Mouse (Mus musculus): ENCODE data around the gene Smg6.
A peak's percentile ranks its signal among the peaks of the same experiment; 100 is the strongest.

Smg6 gene

GRCm38 (mm10) chr11:74925577-74926387 lies at the start of gene Smg6, which contains the start of gene Srr:
Smg6 (plus strand) TSS chr11:74925823.
Srr (minus strand) TSS chr11:74925948.
- H3K27me3 ChIP-seq (ENCODE audit: control insufficient read depth, insufficient read depth, low read length, poor library complexity, severe bottlenecking): no peaks in the 10 kb centered on the region
- peak; percentile 98 for DNase-seq (ENCODE audit: low read depth, low spot score)
- H3K36me3 ChIP-seq (ENCODE audit: control insufficient read depth, insufficient read depth, low read length, poor library complexity, severe bottlenecking): no peaks in the 10 kb centered on the region; the same call in 1 of the 2 replicates

GRCm38 (mm10) chr11:74876801-74877200 lies 48.8 kb upstream of the Smg6 start:
- Histone ChIP-seq H3K36me3 (ENCODE audit: control insufficient read depth, insufficient read depth, low read length, poor library complexity, severe bottlenecking) (no peaks in the 10 kb centered on the region), H3K27me3 (ENCODE audit: control insufficient read depth, insufficient read depth, low read length, poor library complexity, severe bottlenecking) (no peaks in the 10 kb centered on the region)
- no peak for DNase-seq (ENCODE audit: low read depth, low spot score)

GRCm38 (mm10) chr11:74880999-74881398 lies 44.6 kb upstream of the Smg6 start:
- Histone ChIP-seq H3K36me3 (ENCODE audit: control insufficient read depth, insufficient read depth, low read length, poor library complexity, severe bottlenecking) (no peaks in the 10 kb centered on the region), H3K27me3 (ENCODE audit: control insufficient read depth, insufficient read depth, low read length, poor library complexity, severe bottlenecking) (no peaks in the 10 kb centered on the region)
- DNase-seq (ENCODE audit: low read depth, low spot score): no peak

GRCm38 (mm10) chr11:74881979-74882378 lies 43.6 kb upstream of the Smg6 start:
- no peaks in the 10 kb centered on the region for H3K27me3 ChIP-seq (ENCODE audit: control insufficient read depth, insufficient read depth, low read length, poor library complexity, severe bottlenecking)
- no peaks in the 10 kb centered on the region for H3K36me3 ChIP-seq (ENCODE audit: control insufficient read depth, insufficient read depth, low read length, poor library complexity, severe bottlenecking)
- no peak for DNase-seq (ENCODE audit: low read depth, low spot score)

GRCm38 (mm10) chr11:74883098-74883497 lies 42.5 kb upstream of the Smg6 start:
- Histone ChIP-seq H3K36me3 (ENCODE audit: control insufficient read depth, insufficient read depth, low read length, poor library complexity, severe bottlenecking) (no peaks in the 10 kb centered on the region), H3K27me3 (ENCODE audit: control insufficient read depth, insufficient read depth, low read length, poor library complexity, severe bottlenecking) (no peaks in the 10 kb centered on the region)
- no peak for DNase-seq (ENCODE audit: low read depth, low spot score)

GRCm38 (mm10) chr11:74894619-74895018 lies 31.0 kb upstream of the Smg6 start:
- Histone ChIP-seq H3K27me3 (ENCODE audit: control insufficient read depth, insufficient read depth, low read length, poor library complexity, severe bottlenecking) (no peaks in the 10 kb centered on the region), H3K36me3 (ENCODE audit: control insufficient read depth, insufficient read depth, low read length, poor library complexity, severe bottlenecking) (no peaks in the 10 kb centered on the region)
- no peak for DNase-seq (ENCODE audit: low read depth, low spot score)

GRCm38 (mm10) chr11:74895980-74896900 lies 29.4 kb upstream of the Smg6 start:
- Histone ChIP-seq H3K27me3 (ENCODE audit: control insufficient read depth, insufficient read depth, low read length, poor library complexity, severe bottlenecking) (no peaks in the 10 kb centered on the region), H3K36me3 (ENCODE audit: control insufficient read depth, insufficient read depth, low read length, poor library complexity, severe bottlenecking) (peaks cover 6% of the 10 kb centered on the region)
- peak; percentile 54 for DNase-seq (ENCODE audit: low read depth, low spot score)

GRCm38 (mm10) chr11:74896901-74897677 lies 28.5 kb upstream of the Smg6 start, which contains the start of gene Sgsm2:
Sgsm2 (minus strand) TSS chr11:74897060.
- Histone ChIP-seq H3K36me3 (ENCODE audit: control insufficient read depth, insufficient read depth, low read length, poor library complexity, severe bottlenecking) (peaks cover 12% of the 10 kb centered on the region), H3K27me3 (ENCODE audit: control insufficient read depth, insufficient read depth, low read length, poor library complexity, severe bottlenecking) (no peaks in the 10 kb centered on the region)
- DNase-seq (ENCODE audit: low read depth, low spot score): peak; percentile 58

GRCm38 (mm10) chr11:74897678-74898516 lies 27.7 kb upstream of the Smg6 start, which contains the start of gene Tsr1:
Tsr1 (plus strand) TSS chr11:74898071.
- peak; percentile 93 for DNase-seq (ENCODE audit: low read depth, low spot score)
- Histone ChIP-seq H3K27me3 (ENCODE audit: control insufficient read depth, insufficient read depth, low read length, poor library complexity, severe bottlenecking) (no peaks in the 10 kb centered on the region), H3K36me3 (ENCODE audit: control insufficient read depth, insufficient read depth, low read length, poor library complexity, severe bottlenecking) (peaks cover 16% of the 10 kb centered on the region)

GRCm38 (mm10) chr11:74898517-74898827 lies 27.2 kb upstream of the Smg6 start:
- Histone ChIP-seq H3K36me3 (ENCODE audit: control insufficient read depth, insufficient read depth, low read length, poor library complexity, severe bottlenecking) (peaks cover 18% of the 10 kb centered on the region), H3K27me3 (ENCODE audit: control insufficient read depth, insufficient read depth, low read length, poor library complexity, severe bottlenecking) (no peaks in the 10 kb centered on the region)
- DNase-seq (ENCODE audit: low read depth, low spot score): no peak

- DNase-seq (ENCODE audit: low read depth, low spot score): no peak
- peaks cover 25% of the 10 kb centered on the region for H3K36me3 ChIP-seq (ENCODE audit: control insufficient read depth, insufficient read depth, low read length, poor library complexity, severe bottlenecking)
- no peaks in the 10 kb centered on the region for H3K27me3 ChIP-seq (ENCODE audit: control insufficient read depth, insufficient read depth, low read length, poor library complexity, severe bottlenecking)
Measured at GRCm38 (mm10) chr11:74901555-74901954, 24.1 kb upstream of the Smg6 start.

- Histone ChIP-seq H3K36me3 (ENCODE audit: control insufficient read depth, insufficient read depth, low read length, poor library complexity, severe bottlenecking) (peaks cover 33% of the 10 kb centered on the region), H3K27me3 (ENCODE audit: control insufficient read depth, insufficient read depth, low read length, poor library complexity, severe bottlenecking) (no peaks in the 10 kb centered on the region)
- DNase-seq (ENCODE audit: low read depth, low spot score): no peak
Measured at GRCm38 (mm10) chr11:74902416-74902815, 23.2 kb upstream of the Smg6 start.

GRCm38 (mm10) chr11:74907850-74908249 lies 17.8 kb upstream of the Smg6 start:
- Histone ChIP-seq H3K36me3 (ENCODE audit: control insufficient read depth, insufficient read depth, low read length, poor library complexity, severe bottlenecking) (peaks cover 28% of the 10 kb centered on the region), H3K27me3 (ENCODE audit: control insufficient read depth, insufficient read depth, low read length, poor library complexity, severe bottlenecking) (no peaks in the 10 kb centered on the region)
- no peak for DNase-seq (ENCODE audit: low read depth, low spot score)
